Mouse (Mus musculus) testis, postnatal 10 days (tissue): ENCODE results near the gene Gm42715.
"Not testable (repeated sequence)": the region's sequence is repeated elsewhere in the genome, so short reads cannot be mapped to it uniquely, and the experiment has no call there.

Source experiments
- DNase-seq: peaks from one replicate; pipeline ENCODE4 v3.0.0; 2021; ENCODE audit warnings: low spot score

Gene Gm42715

GRCm38 (mm10) chr7:127519284-127519683 is at the start of gene Gm42715:
Gene Gm42715, plus strand, starts transcription at chr7:127519584.
- no peak for DNase-seq

GRCm38 (mm10) chr7:127470011-127470715 is 49.2 kb upstream of the Gm42715 start:
- no peak for DNase-seq

- peak; percentile 89 for DNase-seq
Measured at GRCm38 (mm10) chr7:127470743-127471645, 48.4 kb upstream of the Gm42715 start.

- DNase-seq: peak; percentile 77
Measured at GRCm38 (mm10) chr7:127471646-127472010, 47.8 kb upstream of the Gm42715 start.

- DNase-seq: peak; percentile 47
Measured at GRCm38 (mm10) chr7:127472060-127472459, 47.3 kb upstream of the Gm42715 start.

- no peak for DNase-seq
Measured at GRCm38 (mm10) chr7:127473705-127474104, 45.7 kb upstream of the Gm42715 start.

GRCm38 (mm10) chr7:127474378-127475070 is 44.9 kb upstream of the Gm42715 start:
- DNase-seq: peak; percentile 47

- no peak for DNase-seq
Measured at GRCm38 (mm10) chr7:127475186-127475740, 44.1 kb upstream of the Gm42715 start.

- DNase-seq: peak; percentile 65
Measured at GRCm38 (mm10) chr7:127476336-127476735, 43.0 kb upstream of the Gm42715 start.

- DNase-seq: no peak
Measured at GRCm38 (mm10) chr7:127476855-127477254, 42.5 kb upstream of the Gm42715 start.

GRCm38 (mm10) chr7:127477687-127478634 is 41.4 kb upstream of the Gm42715 start:
- DNase-seq: peak; percentile 99

GRCm38 (mm10) chr7:127478635-127479317 is 40.6 kb upstream of the Gm42715 start, which contains the start of gene Fbrs:
Gene Fbrs, plus strand, starts transcription at chr7:127479199.
- peak; percentile 96 for DNase-seq

- DNase-seq: peak; percentile 65
Measured at GRCm38 (mm10) chr7:127479318-127480225, 39.8 kb upstream of the Gm42715 start.

GRCm38 (mm10) chr7:127480321-127480720 is 39.1 kb upstream of the Gm42715 start:
- DNase-seq: no peak

GRCm38 (mm10) chr7:127485416-127485815 is 34.0 kb upstream of the Gm42715 start:
- no peak for DNase-seq

- DNase-seq: not testable (repeated sequence)
Measured at GRCm38 (mm10) chr7:127488364-127488763, 31.0 kb upstream of the Gm42715 start.

- no peak for DNase-seq
Measured at GRCm38 (mm10) chr7:127489982-127490381, 29.4 kb upstream of the Gm42715 start.

GRCm38 (mm10) chr7:127491846-127492245 is 27.5 kb upstream of the Gm42715 start:
- DNase-seq: no peak

GRCm38 (mm10) chr7:127494648-127495047 is 24.7 kb upstream of the Gm42715 start:
- no peak for DNase-seq
